Mouse (Mus musculus): ENCODE data around the gene Ccer2.
A peak's percentile ranks its signal among the peaks of the same experiment; 100 is the strongest.

Ccer2 gene

GRCm38 (mm10) chr7:28790066-28790806 is 34.3 kb downstream of the Ccer2 start:
- DNase-seq (ENCODE audit: low spot score in 2 of 2), result no peak

GRCm38 (mm10) chr7:28791706-28792105 is 35.7 kb downstream of the Ccer2 start:
- DNase-seq (ENCODE audit: low spot score in 2 of 2), result no peak

- DNase-seq (ENCODE audit: low spot score in 2 of 2), result no peak
These were observed 36.6 kb downstream of the Ccer2 start for GRCm38 (mm10) chr7:28792391-28793185.

GRCm38 (mm10) chr7:28793834-28794233 is 37.9 kb downstream of the Ccer2 start:
- no peak for DNase-seq (ENCODE audit: low spot score in 2 of 2)

- DNase-seq (ENCODE audit: low spot score in 2 of 2), result no peak
These were observed 38.5 kb downstream of the Ccer2 start for GRCm38 (mm10) chr7:28794496-28794895.

- DNase-seq (ENCODE audit: low spot score in 2 of 2), result no peak
These were observed 39.9 kb downstream of the Ccer2 start for GRCm38 (mm10) chr7:28795832-28796231.

GRCm38 (mm10) chr7:28796562-28796975 is 40.6 kb downstream of the Ccer2 start:
- DNase-seq (ENCODE audit: low spot score in 2 of 2), result peak; percentile 66 to 77

- no peak for DNase-seq (ENCODE audit: low spot score in 2 of 2)
These were observed 44.0 kb downstream of the Ccer2 start for GRCm38 (mm10) chr7:28799994-28800393.

GRCm38 (mm10) chr7:28801451-28801850 is 45.5 kb downstream of the Ccer2 start:
- no peak for DNase-seq (ENCODE audit: low spot score in 2 of 2)

- no peak for DNase-seq (ENCODE audit: low spot score in 2 of 2)
These were observed 46.1 kb downstream of the Ccer2 start for GRCm38 (mm10) chr7:28801901-28802670.

- DNase-seq (ENCODE audit: low spot score in 2 of 2), result no peak
These were observed 47.0 kb downstream of the Ccer2 start for GRCm38 (mm10) chr7:28802846-28803588.

GRCm38 (mm10) chr7:28803756-28804155 is 47.8 kb downstream of the Ccer2 start:
- DNase-seq (ENCODE audit: low spot score in 2 of 2), result no peak

GRCm38 (mm10) chr7:28806869-28807268 is 50.9 kb downstream of the Ccer2 start:
- no peak for DNase-seq (ENCODE audit: low spot score in 2 of 2)

- no peak for DNase-seq (ENCODE audit: low spot score in 2 of 2)
These were observed 51.8 kb downstream of the Ccer2 start for GRCm38 (mm10) chr7:28807641-28808220.

GRCm38 (mm10) chr7:28808221-28808941 is 52.4 kb downstream of the Ccer2 start, which contains the start of gene Hnrnpl:
Hnrnpl (plus strand) TSS chr7:28808541.
- no peak for DNase-seq (ENCODE audit: low spot score in 2 of 2)
